Comparison of ENCODE assay signal across 9 mouse cellular contexts in the genomic region with DNA sequence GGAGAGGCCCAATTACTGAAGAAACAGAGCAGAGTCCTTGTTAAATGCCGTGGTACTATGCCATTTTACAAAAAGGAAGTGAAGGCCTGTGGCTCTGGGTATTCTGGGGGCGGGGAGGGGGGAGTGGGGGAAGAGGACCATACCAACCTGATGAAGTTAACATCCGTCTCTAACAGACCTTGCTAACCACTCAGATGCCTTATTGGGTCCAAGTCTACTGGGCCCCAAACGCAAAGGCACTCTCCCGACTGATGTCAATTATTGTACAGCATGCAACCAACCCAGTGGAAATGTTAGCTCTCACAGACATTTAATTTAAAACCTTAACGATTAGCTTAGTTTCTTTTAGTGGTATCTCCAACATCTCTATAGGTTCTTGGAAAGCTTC. TPM values are rescaled to one million over a fixed set of nuclear protein-coding genes. Genes with fewer than 3 reads are reported as not detected.
DNase-seq lines count a peak whose midpoint lies in the region; ATAC-seq lines count a peak whose summit lies in the region.
"Had no signal": no experiment of that assay in that cellular context is flagged by ENCODE, and none has a peak within 500 bp of the region (broad histone marks: within the 10 kb centered on the region; RNA-seq: fewer than 3 reads in every experiment).

No protein-coding gene starts in this region.

- H3K27me3 ChIP-seq in heart, embryonic 14.5 days (ENCODE audit: control insufficient read depth, insufficient read depth, low read length): no peaks in the 10 kb centered on the region; the same call in 1 of the 2 replicates
- H3K27me3 ChIP-seq in hindbrain, embryonic 11.5 days (ENCODE audit: control insufficient read depth, insufficient read depth, low read length): no peaks in the 10 kb centered on the region; the same call in 1 of the 2 replicates
- peaks cover 9% of the 10 kb centered on the region for H3K27me3 ChIP-seq in midbrain, embryonic 11.5 days (ENCODE audit: control insufficient read depth, insufficient read depth, low read length)
- H3K27me3 ChIP-seq: CH12.LX had no signal

- H3K9ac ChIP-seq in heart, embryonic 14.5 days (ENCODE audit: low read length): no peak overlapping the region; the same call in 1 of the 2 replicates
- H3K9ac ChIP-seq in hindbrain, embryonic 11.5 days (ENCODE audit: low read depth, low read length): no peak overlapping the region
- H3K9ac ChIP-seq in midbrain, embryonic 11.5 days (ENCODE audit: low read length): no peak overlapping the region; the same call in 1 of the 2 replicates

- no peaks in the 10 kb centered on the region for H3K36me3 ChIP-seq in heart, embryonic 14.5 days (ENCODE audit: control insufficient read depth, insufficient read depth, low read length)
- no peaks in the 10 kb centered on the region for H3K36me3 ChIP-seq in hindbrain, embryonic 11.5 days (ENCODE audit: control insufficient read depth, insufficient read depth, low read length)
- H3K36me3 ChIP-seq in midbrain, embryonic 11.5 days (ENCODE audit: control insufficient read depth, insufficient read depth, low read length): no peaks in the 10 kb centered on the region

- H3K4me1 ChIP-seq in heart, embryonic 14.5 days (ENCODE audit: control insufficient read depth in 2 of 2, insufficient read depth in 2 of 2, low read length in 2 of 2): peaks cover 3 to 26% of the 10 kb centered on the region in 2 experiments; a peak in 3 of 4 replicates
- H3K4me1 ChIP-seq in hindbrain, embryonic 11.5 days (replicated peaks; ENCODE audit: control insufficient read depth, insufficient read depth, low read length): no peaks in the 10 kb centered on the region; the same call in none of the 2 replicates
- peaks cover 23% of the 10 kb centered on the region for H3K4me1 ChIP-seq in midbrain, embryonic 11.5 days (ENCODE audit: control insufficient read depth, insufficient read depth, low read length)

- no peaks in the 10 kb centered on the region for H3K9me3 ChIP-seq in heart, embryonic 14.5 days (ENCODE audit: control insufficient read depth, low read length)
- no peaks in the 10 kb centered on the region for H3K9me3 ChIP-seq in hindbrain, embryonic 11.5 days (ENCODE audit: control insufficient read depth, low read length)
- H3K9me3 ChIP-seq in midbrain, embryonic 11.5 days (ENCODE audit: control insufficient read depth, low read length): no peaks in the 10 kb centered on the region

- no peak overlapping the region for H3K27ac ChIP-seq in heart, embryonic 14.5 days (replicated peaks in 1 of 2; ENCODE audit: control insufficient read depth in 1 of 2, insufficient read depth in 1 of 2, low read depth in 2 of 2, low read length in 2 of 2)
- no peak overlapping the region for H3K27ac ChIP-seq in hindbrain, embryonic 11.5 days (ENCODE audit: low read depth, low read length)
- H3K27ac ChIP-seq in midbrain, embryonic 11.5 days (ENCODE audit: low read depth, low read length): no peak overlapping the region

- H3K4me3 ChIP-seq in heart, embryonic 14.5 days (ENCODE audit: control insufficient read depth in 1 of 2, insufficient read depth in 1 of 2, low read depth in 1 of 2, low read length in 2 of 2): peak overlapping the region; percentile 80 to 95; a peak in 3 of 4 replicates
- H3K4me3 ChIP-seq in hindbrain, embryonic 11.5 days (ENCODE audit: low read depth, low read length): peak overlapping the region; percentile 95
- H3K4me3 ChIP-seq in midbrain, embryonic 11.5 days (ENCODE audit: low read depth, low read length): peak overlapping the region; percentile 60

- WGBS in heart, embryonic 14.5 days: 57% methylated on average over 6 of the region's 6 CpGs
- 70% methylated on average over 6 of the region's 6 CpGs for WGBS in hindbrain, embryonic 11.5 days
- WGBS in midbrain, embryonic 11.5 days: 54% methylated on average over 6 of the region's 6 CpGs

- ATAC-seq in heart, embryonic 14.5 days (ENCODE audit: insufficient number of reproducible peaks, insufficient read depth, low FRiP score, low read depth): no peak
- peak; percentile 3 for ATAC-seq in activated CD4-positive, CD25-positive, alpha-beta regulatory T cell, adult 4 months
- ATAC-seq in hindbrain, embryonic 11.5 days (ENCODE audit: low FRiP score): no peak; the same call in 1 of the 2 replicates
- peak; percentile 18 for ATAC-seq in midbrain, embryonic 11.5 days (ENCODE audit: low FRiP score)

- H3K4me2 ChIP-seq in heart, embryonic 14.5 days (ENCODE audit: low read length): peak overlapping the region; percentile 90
- no peak overlapping the region for H3K4me2 ChIP-seq in hindbrain, embryonic 11.5 days (replicated peaks; ENCODE audit: low read depth, low read length)
- H3K4me2 ChIP-seq in midbrain, embryonic 11.5 days: no peak overlapping the region; the same call in 1 of the 2 replicates

- intact Hi-C loops in heart, postnatal 25 days (cut with DNase I): no loop called here

- DNase-seq in heart, postnatal 25 days (ENCODE audit: low spot score): no peak
- DNase-seq in hindbrain, embryonic 11.5 days (ENCODE audit: low spot score): no peak
- DNase-seq in midbrain, embryonic 11.5 days (ENCODE audit: low spot score, missing footprints): no peak
- no peak for DNase-seq in left cerebral cortex, adult 8-10 months (ENCODE audit: low spot score in 2 of 2)
- DNase-seq in urinary bladder, postnatal 36 days (ENCODE audit: low spot score in 2 of 2): no peak
- no peak for DNase-seq in right cerebral cortex, adult 2 months (ENCODE audit: low spot score in 2 of 2)

RNA-seq across cellular contexts. Expression of gene Rnf130, which starts 0.7 kb away (rescaled TPM):
- polyA plus RNA-seq in heart, embryonic 14.5 days (2014; fragmentation: Nextera tagmentation; extraction: Ambion mirVana): 40.0 and 44.0 TPM in 2 replicates
- 10 to 100 TPM; 48.6 to 50.6 TPM for total RNA-seq in heart, postnatal 25 days (2021)
- polyA plus RNA-seq in activated CD4-positive, CD25-positive, alpha-beta regulatory T cell, adult 4 months (2017; shearing (Covaris generic)): 1 to 10 TPM in 1 of 2 experiments, under 1 TPM in 1; 0.73 to 1.9 TPM
- 80.6 and 81.0 TPM in 2 replicates for polyA plus RNA-seq in hindbrain, embryonic 11.5 days (2014; fragmentation: Nextera tagmentation; extraction: Ambion mirVana)
- polyA plus RNA-seq in midbrain, embryonic 11.5 days (2014; fragmentation: Nextera tagmentation; extraction: Ambion mirVana): 90.9 and 91.0 TPM in 2 replicates
- 100 to 1,000 TPM in 3 of 4 experiments, 10 to 100 TPM in 1; 99.1 to 110 (median 102) TPM for total RNA-seq in left cerebral cortex, adult 8-10 months (2022)
- total RNA-seq: CH12.LX had no signal

Comparison
In these comparisons a context has a peak if more than half of its experiments do, and no peak if none do; other contexts are left out.
1. ATAC-seq: peak in activated CD4-positive, CD25-positive, alpha-beta regulatory T cell, adult 4 months (single experiment) and midbrain, embryonic 11.5 days (single experiment); none in heart, embryonic 14.5 days (single experiment) and hindbrain, embryonic 11.5 days (single experiment).
2. RNA of gene Rnf130, which starts 0.7 kb away (polyA plus RNA-seq): 90.9 to 91.0 TPM in midbrain, embryonic 11.5 days, 80.6 to 81.0 TPM in hindbrain, embryonic 11.5 days and 40.0 to 44.0 TPM in heart, embryonic 14.5 days; 0.73 to 1.9 TPM in activated CD4-positive, CD25-positive, alpha-beta regulatory T cell, adult 4 months; every median in the first group is over 10 times any median in the second.
3. Peak in every context shown above with its lines, with median percentiles within 50 percentile points of each other: H3K4me3 ChIP-seq.